Mouse (Mus musculus) olfactory bulb, adult 2 months (tissue): ENCODE measurements around the gene Ypel3.

ENCODE experiments used
- CTCF ChIP-seq: fragments of 200-500 bp; IDR thresholded peaks from 2 replicates; pipeline ENCODE4 v1.5.1; 2012; ENCODE audit warnings: low read depth, mild to moderate bottlenecking, low read length, moderate library complexity; ENCODE audit not compliant: insufficient read depth
- POLR2A ChIP-seq: fragments of 200-500 bp; IDR thresholded peaks from 2 replicates; pipeline ENCODE4 v1.6.1; 2012; ENCODE audit warnings: mild to moderate bottlenecking, low read depth, low read length, moderate library complexity; ENCODE audit not compliant: insufficient read depth

GRCm38 (mm10) chr7:126798127-126799049, 21.6 kb downstream of the Ypel3 start:
- TF ChIP-seq POLR2A, result no peak
- TF ChIP-seq CTCF, result no peak
